Mouse (Mus musculus) layer of hippocampus, adult 9-10 months (tissue): ENCODE measurements around the gene Unc5c.

Experiments used
- DNase-seq: peaks from one replicate; pipeline ENCODE4 v3.0.0; 2022; ENCODE audit warnings: low spot score

Unc5c gene

DNA sequence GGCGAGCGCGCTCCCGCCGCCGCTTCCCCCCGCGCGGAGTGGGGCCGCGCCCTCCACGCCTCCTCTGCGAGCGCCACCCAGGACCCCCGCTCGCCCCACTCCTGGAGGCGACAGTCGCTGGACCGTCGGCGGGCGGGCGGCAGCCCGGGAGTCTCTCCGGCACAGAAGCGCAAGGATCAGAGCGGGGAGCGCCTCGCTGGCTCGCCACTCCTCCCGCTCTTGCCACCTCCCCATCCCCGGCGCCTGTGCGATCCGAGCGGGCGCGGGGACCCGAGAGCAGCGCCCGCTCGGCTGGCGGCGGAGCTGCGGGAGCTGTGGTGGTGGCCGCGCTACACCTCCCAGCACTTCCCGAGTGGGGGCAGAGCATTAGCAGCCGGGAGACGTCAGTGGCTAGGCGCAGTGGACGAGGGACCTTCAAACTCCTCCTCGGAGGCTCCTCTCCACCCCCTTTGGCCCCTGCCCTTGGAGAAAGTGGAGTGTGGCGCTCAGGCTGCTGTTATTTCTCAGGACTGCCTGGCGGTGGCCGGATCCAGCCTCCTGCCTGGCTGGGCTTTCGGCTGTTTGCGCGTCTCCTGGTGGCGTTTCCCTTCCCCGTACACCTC lies at the start of gene Unc5c:
Gene Unc5c, plus strand, starts transcription at position 113 of the 602 bp plus-strand sequence.
- DNase-seq = no peak

DNA sequence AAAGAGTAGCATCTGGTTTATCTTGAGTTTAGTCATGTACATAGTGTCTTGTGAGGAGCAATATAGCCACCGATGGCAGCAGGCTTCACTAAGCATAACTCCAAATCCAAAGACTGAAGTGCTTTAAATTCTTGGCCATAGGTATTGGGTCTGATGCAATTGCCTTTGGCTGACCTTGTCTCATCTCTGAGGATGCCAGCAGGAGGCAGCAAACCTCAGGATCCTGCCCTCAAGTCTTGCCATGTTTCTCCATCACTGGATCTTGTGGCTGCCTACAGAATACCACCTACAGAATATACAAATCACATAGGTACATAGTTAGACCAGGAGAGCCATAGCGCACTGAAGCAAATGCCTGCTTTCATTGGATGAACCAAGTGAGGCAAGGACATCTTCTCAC lies 7.5 kb upstream of the Unc5c start:
- no peak for DNase-seq

DNA sequence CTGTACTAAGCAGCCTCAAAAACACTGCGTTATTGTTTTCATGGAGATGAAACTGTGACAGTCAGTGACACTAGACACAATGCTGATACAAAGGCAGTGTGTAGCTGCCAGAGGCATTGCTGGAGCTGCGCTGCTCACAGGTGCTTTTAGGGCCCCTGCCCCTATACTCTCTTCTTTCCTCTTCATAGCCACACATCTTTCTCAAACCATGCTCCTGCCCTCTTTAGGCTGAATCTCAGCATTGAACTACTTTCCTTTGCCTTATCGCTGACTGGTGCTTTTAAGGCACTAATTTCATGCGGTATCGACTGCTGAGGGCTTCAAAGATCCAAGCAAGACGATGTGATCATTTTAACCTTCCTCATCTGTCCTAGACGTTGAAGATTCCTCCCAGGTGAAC lies 2.5 kb upstream of the Unc5c start:
- no peak for DNase-seq

DNA sequence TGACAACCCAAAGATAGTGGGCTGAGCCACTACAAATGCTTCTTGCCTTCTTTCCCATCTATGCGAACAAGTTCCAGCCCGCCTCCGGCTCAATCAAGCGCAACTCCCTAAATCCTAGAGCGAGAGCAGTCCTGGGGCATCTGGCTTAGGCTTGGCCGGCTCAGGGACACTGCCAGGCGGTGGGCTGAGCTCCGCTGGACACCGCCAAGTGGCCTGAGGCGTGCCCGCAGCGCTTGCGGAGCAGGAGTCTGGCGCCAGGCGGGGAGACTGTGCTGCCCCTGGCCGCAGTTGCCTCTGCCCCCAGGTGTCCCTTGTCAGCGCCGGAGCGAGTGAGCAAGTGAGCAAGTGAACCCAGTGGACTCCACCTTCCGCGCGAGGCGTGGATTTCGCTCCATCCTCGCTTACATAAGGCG lies 319 bp upstream of the Unc5c start:
- DNase-seq = no peak

DNA sequence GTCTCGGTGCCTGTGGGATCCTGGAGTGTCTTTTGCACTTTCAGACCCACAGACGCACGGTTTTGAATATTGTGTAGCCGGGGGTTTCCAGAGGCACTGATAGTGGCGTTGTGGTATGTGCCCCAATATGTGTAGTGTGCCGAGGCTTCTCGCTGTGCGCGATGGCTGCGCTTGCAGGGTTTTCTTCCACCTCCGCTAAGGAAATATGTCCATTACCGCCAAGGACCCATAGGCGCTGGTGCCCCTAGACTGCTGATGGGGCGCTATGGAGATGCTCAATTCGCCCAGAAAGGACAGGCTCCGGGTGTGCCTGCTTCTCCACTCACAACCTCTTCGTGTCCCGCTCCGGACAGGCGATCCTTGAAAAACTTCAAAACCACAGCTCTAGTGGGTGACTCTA lies 1.0 kb downstream of the Unc5c start:
- no peak for DNase-seq

DNA sequence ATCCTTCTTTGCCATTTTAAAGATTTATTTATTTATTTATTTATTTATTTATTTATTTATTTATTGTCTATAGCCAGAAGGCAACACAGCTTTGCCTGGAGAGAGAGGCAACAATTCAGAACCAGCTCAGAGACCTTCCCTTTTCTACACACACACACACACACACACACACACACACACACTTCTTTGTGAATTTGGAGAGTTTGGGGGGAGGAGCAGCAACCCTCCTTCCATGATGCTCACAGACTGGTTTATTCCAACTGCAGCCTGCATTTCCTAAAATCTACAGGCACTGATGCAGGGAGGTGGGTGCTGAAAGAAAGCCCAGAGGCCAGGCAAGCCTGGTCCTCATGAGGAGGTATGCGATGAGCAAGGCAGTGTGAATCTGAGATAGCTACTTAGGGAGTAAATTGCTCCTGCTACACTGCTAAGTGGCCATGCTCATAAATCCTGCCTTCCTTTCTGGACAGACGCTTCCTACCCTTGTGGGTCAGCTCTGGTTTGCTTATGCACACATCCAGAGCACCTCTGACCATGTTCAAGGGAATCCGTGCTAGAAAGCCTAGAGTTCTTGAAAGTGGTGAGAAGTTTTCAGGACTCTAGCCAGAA lies 1.8 kb downstream of the Unc5c start:
- DNase-seq = no peak

DNA sequence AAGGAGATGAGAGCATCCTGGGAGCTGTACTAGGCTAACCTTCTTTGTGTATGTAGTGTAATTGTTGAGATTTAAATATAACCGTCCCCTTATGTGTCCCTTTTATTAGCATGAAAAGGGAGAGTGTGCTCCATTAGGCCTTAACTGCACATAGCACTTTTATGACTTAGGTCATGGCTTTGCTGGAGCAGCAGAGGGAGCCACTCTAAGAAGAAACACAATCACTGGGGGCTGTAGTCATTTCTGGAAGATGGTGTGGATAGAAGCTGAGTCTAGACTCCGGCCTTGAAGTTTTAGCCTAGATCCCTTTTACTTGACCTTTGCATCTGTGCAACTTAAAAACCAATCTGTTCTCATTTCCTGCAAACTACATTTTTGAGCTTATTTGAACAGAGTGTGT lies 4.3 kb downstream of the Unc5c start:
- no peak for DNase-seq

DNA sequence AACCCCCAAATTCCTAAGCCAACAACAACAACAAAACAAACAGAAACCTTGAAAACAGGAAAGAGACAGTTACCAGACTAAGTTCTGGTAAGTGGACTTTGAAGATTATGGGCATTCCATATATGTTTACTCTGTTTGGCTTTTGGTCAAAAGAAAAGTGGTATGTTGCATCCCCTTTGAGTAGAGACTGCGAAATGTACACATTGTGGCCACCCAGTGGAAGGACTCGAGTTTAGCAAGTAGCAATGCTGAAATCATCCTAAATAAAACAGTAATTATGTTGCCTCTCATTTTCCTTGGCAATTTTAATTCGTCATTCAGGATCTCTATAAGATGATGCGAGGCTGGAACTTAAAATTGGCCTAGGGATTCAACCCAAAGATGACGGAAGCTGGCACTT lies 8.2 kb downstream of the Unc5c start:
- no peak for DNase-seq

DNA sequence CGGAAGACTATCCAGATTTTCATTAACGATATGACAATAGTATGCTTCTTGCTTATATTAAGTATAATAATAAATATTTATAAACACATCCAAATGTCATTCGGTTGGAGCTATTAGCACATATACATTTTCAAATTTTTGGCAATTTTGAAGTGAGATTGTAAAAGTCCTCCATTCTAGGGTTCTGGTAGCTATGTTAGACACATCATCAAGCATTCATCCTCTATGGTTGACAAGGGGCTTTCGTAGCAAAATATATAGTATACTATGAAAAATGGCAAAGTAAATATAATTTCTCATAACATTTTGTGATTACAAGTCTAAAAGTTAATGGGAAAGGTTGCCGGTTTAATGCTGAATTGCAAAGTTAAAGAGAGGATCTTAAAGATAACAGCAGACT lies 10.4 kb downstream of the Unc5c start:
- no peak for DNase-seq

DNA sequence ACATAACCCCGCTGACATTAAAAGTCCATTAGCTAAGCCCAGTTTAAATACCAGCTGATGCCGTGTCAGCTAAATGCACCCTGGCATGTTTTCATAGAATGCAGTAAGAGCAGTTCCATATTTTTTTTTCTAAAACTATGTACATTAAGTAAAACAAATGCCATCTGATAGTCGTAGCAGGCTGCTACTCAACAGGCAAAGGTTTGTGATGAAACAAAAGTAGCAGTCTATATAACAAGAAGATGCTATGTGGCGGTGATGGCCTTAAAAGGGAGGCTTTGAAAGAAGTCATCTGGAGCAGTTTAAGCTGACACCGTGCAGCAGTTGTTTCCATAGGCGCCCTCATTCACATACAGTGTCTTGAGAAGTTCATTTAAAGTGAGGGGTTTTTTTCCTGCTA lies 10.9 kb downstream of the Unc5c start:
- no peak for DNase-seq

DNA sequence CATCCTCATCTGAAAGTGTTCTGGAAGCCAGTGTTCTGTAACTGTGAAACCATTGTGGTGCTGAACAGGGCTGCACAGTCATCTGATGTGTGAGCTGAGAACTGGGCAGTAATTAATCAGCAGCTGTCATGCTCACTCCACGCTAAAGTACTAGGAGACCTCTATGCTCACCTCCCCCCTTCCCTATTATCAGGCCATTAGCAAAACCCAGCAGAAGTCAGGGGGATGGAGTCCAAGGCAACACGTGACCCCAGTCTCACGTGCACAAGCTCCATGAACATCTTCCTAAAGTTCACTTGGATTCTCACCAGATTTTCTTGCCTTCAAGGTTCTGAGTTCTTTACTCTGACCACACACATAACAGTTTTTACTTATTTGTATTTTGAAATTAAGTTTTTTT lies 11.7 kb downstream of the Unc5c start:
- no peak for DNase-seq

DNA sequence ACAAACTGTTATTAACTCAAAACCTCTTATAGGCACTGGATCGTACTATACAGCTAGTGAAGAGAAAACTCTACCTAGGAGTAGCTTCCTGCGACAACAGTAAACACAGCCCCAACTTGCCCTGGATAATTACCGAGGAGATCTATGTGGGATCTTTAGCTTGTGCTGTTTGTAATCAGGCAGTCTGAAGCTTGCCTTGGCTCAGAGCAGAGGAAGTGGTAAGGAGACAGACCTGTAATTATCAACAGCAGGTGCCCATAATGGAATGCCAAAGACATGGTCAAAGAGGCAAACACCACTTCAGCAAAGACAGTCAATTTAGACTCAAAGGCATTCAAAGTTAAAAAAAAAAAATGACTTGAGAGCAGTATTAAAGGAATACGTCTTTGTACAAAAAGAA lies 17.4 kb downstream of the Unc5c start:
- DNase-seq = no peak

DNA sequence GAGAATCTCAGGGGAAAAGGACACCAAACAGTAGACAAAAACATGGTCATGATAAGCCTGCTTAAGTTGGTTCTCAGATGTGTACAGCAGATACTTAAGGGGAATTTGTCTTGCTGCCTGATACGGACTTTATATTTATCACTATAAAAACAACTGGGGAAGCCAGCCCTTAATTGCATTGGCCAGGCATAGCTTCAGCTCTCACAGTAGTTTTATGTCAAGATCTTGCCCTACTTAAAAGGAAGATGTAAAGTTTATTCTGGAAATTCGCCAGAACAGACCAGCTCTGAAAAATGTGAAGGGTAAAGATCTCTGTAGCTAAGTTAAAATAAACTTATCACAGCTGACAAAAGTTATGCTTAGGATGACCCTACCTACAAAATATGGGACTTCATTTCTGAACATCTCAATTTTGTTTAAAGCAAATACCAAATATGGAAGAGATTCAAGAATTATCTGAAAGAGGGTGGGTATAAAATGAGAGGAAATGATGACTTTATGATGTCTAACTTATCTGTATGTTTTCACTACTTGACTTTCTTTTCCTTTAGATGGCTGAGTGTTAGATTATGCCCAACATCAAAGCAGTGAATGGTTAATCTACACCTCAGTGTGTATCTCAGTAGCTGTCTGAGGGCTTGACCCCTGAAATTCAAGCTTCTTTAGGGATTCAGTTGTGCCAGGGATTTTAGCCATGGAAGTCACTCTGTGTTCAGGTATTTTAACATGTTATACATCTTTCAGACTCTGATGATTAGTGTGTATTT lies 18.8 kb downstream of the Unc5c start:
- DNase-seq = no peak

DNA sequence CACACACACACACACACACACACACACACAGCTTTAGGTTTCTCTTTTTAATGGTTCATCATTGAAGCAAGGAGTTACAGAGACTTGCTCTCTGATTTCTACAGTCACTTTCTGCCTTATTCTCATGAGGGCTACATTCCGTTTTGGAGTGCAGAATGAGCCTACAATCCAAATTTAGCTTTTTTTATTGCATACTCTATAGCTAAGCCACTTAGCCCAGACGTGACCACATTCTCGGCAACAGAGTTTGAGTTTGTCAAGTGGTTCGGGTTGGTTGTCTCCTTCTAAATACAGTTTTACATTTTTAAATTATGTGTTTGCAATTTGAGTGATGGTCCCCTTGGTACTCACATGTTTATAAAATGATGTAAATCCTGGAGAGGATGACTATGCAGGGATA lies 20.2 kb downstream of the Unc5c start:
- DNase-seq = no peak

DNA sequence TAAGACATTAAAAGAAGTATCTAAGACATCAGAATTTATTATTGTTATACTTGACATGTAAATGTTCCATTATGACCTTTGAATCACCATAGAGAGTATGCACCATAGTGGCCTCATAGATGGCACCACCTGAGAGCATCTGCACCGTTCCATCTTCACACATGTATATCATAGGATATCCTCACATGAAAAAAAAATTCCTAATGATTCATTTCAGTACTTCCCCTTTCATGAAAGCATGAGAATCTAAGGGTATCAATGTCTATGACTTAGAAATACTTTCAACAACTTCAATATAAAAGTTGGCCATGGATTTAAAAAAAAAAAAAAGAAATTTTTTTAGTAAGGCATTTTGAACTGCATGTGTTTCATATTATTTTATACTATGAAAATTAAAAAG lies 25.6 kb downstream of the Unc5c start:
- DNase-seq = no peak

DNA sequence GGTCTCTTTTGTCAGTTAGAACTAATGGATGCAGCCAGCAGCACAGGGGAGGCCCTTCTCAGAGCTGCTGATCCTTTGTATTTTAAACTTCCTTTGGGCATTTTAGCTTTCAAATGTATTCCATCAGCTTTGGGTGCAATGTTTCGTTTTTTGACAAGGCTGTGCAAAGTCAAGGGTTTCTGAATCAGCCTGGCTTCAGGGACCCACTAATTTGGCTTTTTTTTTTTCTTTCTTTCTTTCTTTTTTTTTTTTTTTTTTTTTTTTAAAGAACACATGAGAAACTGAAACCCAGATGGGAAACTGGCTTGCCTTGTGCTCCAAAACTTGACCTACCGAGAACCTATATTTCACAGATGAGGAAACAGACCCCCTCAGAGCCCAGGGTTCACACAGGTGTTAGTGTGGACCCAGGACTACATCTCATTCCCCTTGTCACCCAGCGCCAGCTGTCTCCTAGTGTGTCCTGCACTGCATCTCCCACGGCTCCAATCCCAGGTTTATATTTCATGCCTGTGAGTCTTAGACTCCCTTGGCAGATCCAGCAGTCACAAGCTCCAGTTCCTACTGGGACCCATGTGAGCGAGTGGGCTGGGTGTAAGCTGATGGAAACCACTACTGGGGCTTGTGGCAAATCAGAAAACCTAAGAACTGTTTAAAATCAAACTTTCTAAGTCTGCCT lies 26.4 kb downstream of the Unc5c start:
- DNase-seq = no peak

DNA sequence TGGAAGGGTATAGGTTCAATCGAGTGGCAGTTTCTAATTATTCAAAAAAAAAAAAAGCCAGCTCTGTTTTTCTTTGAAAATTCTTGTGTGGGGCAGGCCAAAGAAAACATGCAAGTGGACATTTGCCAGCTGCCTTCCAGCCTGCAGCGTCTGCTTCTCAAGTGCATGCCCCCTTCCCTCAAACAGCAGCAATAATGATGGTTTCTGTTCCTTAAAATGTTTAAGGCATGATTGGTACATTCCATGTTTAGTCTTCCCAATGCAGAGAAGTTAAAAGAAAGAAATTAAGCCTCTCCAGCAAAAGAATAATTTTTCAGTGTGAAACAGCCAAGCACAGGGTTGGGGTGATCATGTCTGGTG lies 26.9 kb downstream of the Unc5c start:
- DNase-seq = no peak

DNA sequence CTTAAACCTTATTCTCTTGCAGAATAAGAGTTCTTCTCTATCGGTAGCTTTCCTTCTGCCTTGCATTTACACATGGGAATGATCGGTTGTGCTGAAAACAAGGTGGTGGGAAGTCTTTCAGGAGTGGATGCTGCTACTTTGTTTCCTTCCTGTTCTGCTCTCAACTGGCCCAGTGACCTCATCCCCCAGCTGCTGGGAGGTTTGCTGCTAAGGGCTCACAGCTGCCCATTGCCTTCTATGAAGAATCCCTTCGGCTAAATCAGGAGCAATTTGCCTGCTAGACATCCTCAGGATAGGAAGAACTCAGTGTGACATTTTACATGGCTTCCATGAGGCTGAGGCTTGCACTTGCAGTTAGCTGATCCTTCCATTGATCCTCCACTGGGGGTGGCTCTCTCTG lies 28.0 kb downstream of the Unc5c start:
- no peak for DNase-seq

DNA sequence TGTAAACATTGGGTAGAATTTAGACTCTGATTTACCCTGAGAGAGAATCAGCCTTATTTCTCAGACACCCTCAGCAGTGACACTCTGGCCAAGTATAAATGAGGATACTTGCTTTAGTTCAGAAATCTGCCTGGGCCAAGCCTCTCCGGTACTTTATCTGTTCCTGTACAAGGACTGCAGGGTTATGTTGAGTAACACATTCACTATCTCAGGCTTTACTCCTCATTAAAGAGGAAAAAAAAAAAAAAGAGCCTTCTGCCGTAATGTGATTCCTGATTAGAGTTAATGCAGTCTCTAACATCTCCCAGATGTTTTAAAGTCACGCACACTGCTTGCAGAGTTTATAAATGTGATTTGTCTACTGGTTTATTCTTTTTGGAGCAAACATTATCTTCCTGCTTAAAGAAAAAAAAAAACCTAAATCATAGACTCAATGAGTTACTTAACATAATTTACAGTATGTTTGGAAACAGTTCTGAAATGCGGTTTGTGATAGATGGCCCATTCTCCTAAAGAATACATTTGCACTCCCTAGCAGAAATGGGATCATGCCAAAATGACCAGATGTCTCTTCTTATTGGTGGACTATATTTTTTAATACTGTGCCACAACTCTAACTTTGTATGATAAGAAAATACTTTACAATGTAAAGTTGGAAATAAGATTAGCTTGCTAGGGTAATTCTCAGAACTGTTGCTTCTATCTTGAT lies 33.5 kb downstream of the Unc5c start:
- no peak for DNase-seq

DNA sequence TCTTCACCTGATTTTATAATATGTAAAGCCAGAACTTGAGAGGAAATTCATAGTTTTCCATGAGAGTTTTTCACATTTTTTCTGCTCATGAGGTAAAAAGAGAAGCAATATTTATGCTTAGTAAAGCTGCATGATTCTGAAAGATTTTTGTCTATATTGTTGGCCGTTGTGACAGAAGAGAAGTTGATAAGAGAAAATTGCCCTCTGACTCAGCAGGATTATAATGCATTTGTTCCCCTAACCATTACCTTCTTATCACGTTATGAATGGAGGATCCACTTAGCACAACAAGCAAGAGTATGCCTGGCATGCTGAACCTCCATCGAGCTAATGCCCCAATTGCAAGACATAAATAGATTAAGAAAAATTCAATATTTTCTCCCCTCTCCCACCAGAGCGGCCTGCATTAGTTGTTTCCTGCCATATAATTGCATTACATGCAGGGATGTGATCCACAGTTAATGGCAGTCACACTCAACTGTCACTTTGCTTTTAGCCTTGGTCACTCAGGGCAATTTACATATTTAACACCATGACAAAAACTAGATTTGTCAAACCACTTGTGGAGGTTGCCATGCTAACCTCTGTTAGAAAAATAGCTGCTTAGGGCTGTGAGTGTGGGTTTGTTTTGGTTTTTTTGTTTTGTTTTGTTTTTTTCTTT lies 37.0 kb downstream of the Unc5c start:
- no peak for DNase-seq

DNA sequence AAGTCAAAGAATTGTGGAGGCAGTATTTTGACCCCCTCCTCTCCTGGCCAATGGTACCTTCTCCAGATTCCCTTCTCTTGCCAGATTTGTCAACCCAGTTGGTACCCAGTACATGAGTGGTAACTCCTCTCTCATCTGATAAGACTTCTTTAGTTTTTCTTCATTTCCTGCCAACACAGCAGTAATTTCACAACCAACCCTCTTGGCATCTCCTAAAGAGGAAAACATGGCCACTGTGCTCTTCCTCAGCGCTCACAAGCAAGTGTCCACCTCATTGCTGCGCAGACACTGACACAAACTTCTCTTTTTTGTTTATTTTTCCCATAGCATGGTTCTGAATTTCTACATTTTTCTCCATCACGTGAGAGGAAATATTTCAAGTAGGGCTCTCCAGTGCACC lies 38.3 kb downstream of the Unc5c start:
- DNase-seq = no peak

DNA sequence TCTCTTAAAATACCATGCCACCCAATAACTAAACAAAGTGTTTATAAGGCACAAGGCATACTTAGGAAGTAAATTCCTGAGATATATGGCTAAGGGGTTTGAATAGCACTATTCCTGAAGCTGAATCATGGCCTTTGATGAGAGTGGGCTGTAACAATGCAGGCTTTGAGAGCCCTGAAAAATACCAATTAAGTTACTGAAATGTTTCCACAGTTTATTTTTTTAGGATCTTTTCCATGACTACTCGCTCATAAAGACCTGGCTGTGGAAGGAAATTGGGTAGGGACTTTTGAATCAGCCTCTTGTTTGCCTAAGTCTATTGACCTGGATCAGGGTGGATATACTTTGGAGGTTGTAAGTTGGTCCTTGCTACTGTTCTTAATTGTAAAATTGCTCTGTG lies 44.8 kb downstream of the Unc5c start:
- DNase-seq = no peak
